Mouse (Mus musculus) gastrocnemius, postnatal 4 days (tissue): Measurements from ENCODE around the gene Prss33. TPM values are rescaled to one million over a fixed set of nuclear protein-coding genes. Genes with fewer than 3 reads are reported as not detected.

Experiments
- DNase-seq, 2 experiments: peaks; one replicate each; pipeline ENCODE4 v3.0.0; 2021 to 2022; ENCODE audit warnings: low spot score in 2 of 2, mixed read lengths in 2 of 2
- total RNA-seq, 2 experiments: library from RNA; stranded (reverse); gene quantifications; 2 replicates each; pipeline ENCODE4 v1.2.3; 2021

Prss33 gene
- total RNA-seq, 2 experiments from 2014 or later: not detected

DNA sequence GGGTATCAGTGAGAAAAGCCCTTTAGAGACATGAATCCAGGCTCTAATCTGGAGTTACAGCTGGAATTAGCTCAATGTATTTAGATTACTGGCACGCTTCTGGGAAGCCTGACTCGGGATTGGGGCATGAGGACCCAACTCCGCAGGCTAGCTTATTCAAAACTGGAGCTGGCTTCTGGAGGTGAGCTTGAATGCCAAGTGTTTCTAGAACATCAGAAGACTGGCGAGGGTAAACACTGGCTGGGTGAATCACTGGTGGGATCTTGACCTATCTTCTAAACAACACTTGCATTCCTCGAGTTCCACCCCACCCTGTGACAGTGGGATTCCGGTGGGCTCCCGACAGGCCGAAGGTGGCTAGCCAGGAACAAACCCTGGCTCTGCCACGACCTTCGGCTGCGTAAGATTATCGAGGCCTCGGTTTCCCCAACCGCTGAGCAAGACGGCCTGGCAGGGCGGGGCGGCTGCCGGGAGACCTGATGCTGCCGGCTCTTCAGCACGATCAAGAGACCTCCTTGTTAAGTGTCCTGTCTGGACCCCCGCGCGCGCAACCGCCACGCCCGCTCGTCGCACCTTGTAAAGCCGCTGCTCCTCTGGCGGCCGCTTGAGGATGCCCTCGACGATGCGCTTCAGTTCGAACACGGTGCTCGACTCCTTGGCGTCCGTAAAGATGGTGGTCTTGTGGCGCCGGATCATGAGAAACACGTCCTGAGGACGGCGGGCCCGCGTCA lies 7.4 kb downstream of the Prss33 start:
- peak in 1 of 2 experiments; percentile 54 for DNase-seq

DNA sequence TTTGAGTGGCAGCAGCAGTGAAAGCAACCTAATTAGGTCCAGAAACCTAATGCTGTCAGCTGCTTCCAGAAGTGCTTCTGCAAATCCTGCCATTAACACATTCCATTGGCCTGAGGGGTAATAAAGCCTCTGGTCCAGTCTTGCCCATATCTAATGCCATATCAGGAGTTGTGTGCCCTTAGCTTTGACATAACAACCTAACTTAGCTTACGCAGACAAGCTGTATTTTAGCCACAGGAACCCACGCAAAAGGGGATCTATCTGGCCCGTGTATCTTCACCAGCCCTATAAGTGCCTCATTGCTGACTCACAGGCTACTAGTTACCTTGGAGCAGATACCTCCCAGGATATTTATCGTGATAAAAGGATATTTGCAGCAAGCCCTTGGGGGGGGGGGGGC lies 10.3 kb downstream of the Prss33 start:
- DNase-seq: no peak

DNA sequence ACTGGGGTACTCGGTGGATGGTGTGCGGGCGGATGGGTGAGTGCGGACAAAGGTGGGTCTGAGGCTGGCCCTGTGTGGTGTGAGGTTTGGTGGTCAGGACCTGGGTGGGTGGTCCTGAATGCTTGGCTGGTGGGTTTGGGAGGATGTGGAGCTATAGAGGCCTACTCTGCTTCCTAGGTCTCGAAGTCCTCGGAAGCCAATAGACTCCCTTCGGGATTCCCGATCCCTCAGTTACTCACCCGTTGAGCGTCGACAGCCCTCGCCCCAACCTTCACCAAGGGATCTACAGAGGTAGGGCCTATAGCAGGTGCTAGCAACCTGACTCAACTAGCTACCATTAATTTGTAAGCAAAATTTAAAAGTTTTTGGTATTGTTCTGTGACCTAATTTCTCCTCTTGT lies 12.2 kb downstream of the Prss33 start:
- no peak for DNase-seq

DNA sequence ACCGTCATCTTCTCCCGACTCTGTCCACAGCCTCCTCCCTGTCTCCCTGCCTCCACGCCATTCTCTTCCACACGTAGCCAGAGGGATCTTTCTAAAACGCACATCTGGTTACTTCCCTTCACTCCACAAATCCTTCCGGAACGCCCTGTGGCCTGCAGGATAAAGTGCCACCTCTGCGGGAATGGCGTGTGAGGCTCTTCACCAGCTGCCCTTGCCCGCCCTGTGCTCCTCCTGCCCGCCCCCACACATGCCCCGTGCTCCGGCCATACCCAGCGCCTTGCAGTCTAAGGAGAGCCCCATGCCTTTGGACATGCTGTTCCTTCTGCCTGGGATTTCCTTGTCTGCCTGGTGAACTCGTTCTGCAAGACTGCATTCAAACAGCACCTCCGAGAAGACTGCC lies 12.8 kb downstream of the Prss33 start:
- no peak for DNase-seq

DNA sequence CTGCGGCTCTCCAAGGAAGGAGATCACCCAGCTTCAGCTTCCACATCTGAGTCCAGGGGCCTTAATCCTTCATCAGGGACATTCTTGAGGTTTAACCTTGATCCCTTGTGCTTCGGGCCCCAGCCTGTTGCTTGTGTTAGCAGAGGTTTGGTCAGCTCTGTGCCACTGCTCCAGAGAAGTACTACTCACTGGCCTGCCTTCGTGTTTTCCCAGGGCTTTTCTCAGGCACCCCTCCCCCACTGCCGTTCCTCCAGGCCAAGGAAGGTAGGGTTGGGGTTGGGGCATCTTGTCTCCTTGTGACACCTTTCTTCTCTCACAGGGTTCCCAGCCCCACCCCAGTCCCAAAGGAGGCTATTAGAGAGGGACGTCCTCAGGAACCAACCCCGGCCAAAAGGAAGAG lies 13.8 kb downstream of the Prss33 start:
- DNase-seq: no peak

DNA sequence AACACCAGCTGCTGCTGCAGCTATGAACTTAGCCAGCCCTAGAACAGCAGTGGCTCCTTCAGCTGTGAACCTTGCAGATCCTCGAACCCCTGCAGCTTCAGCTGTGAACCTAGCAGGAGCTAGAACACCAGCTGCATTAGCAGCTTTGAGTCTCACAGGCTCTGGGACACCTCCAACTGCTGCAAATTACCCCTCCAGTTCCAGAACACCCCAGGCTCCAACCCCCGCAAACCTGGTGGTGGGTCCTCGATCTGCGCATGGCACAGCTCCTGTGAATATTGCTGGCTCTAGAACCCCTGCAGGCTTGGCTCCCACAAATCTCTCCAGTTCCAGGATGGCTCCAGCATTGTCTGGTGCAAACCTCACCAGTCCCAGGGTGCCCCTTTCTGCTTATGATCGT lies 15.1 kb downstream of the Prss33 start:
- DNase-seq: no peak

DNA sequence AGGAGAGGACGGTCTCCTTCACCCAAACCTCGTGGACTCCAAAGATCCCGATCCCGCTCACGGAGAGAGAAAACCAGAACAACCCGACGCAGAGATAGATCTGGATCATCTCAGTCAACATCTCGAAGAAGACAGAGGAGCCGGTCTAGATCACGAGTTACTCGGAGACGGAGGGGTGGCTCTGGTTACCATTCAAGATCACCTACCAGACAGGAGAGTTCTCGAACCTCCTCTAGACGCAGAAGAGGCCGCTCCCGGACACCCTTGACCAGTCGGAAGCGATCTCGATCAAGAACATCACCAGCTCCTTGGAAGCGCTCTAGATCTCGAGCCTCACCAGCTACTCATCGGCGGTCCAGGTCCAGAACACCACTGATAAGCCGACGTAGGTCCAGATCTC lies 16.6 kb downstream of the Prss33 start:
- DNase-seq: no peak

DNA sequence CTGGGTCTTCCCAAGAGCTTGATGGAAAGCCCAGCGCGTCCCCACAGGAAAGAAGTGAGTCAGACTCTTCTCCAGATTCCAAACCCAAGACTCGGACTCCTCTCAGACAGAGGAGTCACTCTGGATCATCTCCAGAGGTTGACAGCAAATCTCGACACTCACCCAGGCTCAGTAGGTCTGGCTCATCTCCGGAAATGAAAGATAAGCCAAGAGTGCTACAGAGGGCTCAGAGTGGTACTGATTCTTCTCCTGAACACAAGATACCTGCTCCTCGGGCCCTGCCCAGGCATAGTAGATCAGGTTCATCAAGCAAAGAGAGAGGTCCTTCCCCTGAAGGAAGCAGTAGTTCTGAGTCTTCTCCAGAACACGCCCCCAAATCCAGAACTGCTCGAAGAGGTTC lies 17.3 kb downstream of the Prss33 start:
- no peak for DNase-seq

DNA sequence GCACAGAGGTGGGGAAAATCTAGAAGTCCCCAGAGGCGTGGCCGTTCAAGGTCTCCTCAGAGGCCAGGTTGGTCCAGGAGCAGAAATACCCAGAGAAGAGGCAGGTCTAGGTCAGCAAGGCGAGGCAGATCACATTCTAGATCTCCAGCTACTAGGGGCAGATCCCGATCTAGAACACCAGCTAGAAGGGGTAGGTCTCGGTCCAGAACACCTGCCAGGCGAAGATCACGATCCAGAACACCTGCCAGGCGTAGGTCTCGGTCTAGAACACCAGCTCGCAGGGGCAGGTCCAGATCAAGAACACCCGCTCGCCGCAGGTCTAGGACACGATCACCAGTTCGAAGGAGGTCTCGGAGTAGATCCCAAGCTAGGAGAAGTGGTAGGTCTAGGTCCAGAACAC lies 20.2 kb downstream of the Prss33 start:
- no peak for DNase-seq

DNA sequence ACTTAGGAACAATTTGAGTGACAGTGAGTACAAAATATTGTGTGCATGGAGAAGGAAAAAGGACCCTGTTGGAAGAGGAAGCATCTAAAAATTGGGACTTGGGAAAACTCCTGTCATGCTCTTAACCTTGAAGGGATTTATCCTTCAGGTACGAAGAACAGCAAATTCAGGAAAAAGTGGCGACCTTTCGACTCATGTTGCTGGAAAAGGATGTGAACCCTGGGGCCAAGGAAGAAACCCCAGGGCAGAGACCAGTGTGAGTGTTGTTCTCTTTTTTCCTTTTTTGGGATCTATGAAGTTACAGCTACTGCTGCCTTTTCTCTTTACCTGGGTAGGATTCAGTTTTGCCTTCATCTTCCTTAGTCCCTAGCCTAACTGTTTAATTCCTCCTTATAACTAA lies 27.9 kb downstream of the Prss33 start:
- no peak for DNase-seq

DNA sequence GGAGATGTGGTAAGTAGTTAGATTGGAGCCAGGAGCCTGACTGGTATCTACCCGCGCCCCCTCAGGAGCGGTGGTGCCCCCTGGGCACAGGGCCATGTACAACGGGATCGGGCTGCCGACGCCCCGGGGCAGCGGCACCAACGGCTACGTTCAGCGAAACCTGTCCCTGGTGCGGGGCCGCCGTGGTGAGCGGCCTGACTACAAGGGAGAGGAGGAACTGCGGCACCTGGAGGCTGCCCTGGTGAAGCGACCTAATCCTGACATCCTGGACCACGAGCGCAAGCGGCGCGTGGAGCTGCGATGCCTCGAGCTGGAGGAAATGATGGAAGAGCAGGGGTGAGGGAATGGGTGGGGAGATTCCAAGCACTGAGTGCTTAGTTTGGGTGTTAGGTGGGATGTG lies 29.0 kb downstream of the Prss33 start:
- no peak for DNase-seq

DNA sequence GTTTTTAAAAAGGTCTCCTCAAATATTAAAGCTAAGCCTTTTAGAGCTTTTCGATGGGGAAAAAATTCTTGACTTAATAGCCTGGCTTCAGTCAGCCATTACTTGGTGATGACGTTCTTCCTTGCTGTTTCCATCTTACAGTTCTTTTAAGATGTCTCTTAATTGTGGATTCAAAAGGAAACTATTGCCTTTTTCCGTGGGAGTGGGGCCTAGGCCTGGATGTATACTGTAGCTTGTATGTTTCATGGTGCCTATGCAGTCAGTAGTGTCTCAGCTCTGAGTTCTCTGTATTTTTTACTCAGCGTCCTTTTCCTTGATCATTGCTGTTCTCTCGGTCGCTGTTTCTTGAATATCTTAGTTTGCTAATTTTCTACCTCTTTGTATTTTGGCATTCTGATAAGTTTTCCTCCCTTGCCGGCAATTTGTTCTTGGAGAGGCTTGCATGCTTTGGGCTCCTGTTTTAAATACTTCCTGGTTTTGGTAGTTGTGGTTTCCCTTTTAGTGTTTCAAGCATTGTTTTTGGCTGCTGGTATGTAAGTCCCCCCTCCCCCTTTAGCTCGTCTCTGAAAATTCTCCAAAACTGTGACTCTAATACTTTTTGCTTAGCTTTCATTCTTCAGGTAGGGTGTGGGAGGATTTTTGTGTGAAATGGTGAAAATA lies 31.3 kb downstream of the Prss33 start:
- DNase-seq: no peak

DNA sequence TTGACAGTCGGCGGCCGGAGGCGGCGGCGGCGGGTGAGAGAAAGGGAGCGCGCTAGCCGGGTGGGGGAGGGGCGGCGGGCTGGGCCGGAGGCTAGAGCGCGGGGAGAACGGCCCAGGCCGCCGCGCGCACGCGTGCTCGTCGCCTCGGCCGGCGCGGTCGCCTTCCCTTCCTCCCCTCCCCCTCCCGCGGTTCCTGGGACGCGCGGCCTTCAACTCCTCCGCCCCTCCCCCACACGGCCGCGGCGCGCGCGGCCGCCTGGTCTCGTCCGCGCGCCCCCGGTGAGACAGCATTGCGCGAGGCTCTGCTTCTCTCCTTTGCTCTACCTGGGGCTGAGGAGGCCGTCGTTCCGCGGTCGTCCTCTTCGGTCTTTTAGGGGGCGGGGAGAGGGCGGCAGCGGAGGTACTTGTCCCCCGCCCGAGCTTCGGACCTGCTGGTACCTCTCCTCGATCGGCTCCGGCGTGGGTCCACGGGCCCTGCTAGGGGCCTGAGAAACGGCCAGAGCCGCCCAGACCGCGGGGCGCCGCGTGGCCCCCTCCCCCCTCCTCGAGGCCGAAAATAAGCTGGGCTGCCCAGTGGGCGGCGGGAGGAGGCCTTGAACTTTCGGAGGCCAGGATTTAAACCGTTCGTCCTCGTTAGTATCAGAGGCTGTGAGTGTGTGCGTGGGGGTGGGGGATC lies 32.4 kb downstream of the Prss33 start:
- DNase-seq: peak; percentile 64 to 83

DNA sequence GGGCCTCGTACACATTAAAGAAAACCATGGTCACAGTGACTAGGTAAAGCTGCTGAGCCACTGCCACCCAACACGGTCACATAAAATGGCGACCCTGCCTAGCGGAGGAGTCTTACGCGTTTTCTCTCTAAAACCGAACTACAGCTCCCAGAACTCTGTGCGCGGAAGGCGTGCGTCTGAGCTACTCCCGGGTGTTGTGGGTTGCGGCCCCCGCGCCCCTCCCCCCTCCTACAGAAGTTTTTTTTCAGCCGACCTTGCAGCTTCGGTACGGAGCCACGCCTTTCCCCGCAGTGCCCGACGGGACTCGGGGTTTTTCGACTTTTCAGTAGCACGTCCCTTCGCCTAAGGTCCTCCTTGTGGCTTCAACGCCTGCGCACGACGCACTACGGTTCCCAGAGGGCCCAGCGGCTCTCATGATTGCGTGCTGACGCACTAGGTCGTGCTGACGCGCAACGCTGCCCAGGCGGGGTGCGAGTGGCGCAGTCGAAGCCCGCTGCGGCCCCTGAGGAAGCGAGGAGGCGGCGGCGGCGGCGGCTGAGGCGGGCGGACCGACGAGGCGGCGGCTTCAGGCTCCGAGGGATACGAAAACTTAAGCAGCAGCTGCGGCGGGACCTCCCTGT lies 33.0 kb downstream of the Prss33 start:
- DNase-seq: peak; percentile 91 to 97

DNA sequence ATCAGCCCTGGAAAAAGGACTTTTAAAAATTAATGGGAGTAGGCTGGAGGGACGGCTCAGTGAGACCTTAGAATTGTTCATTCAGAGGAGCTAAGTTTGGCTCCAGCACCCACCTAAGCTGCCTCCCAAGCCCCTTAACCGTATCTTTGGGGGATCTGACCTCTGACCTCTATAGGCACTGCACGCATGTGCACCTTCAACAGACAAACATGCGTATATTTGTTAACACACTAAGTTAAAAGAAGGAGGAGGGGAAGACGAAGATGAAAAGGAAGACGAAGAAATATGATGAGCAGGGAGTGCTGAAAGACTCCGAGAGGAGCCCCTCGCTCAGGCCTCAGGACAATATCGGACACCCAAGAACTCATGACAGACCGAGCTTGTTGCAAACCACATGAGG lies 34.2 kb downstream of the Prss33 start:
- no peak for DNase-seq

DNA sequence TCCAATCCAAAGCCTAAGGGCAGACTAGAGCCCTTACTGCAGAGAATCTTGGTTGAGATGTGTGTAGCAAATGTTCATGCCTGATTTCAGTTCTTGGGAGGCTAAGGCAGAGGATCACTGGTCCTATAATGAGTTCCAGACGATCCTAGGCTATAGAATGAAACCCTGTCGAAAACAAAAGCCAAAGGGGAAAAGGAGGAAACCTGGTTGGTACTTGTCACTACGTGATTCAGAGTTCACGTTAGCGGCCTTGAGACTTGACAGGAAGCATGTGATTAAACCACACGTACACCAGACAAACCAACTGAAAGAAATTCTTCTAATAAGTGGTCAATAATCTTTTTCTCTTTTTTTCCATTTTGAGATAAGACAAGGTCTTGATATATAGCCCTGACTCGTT lies 38.5 kb downstream of the Prss33 start:
- no peak for DNase-seq

DNA sequence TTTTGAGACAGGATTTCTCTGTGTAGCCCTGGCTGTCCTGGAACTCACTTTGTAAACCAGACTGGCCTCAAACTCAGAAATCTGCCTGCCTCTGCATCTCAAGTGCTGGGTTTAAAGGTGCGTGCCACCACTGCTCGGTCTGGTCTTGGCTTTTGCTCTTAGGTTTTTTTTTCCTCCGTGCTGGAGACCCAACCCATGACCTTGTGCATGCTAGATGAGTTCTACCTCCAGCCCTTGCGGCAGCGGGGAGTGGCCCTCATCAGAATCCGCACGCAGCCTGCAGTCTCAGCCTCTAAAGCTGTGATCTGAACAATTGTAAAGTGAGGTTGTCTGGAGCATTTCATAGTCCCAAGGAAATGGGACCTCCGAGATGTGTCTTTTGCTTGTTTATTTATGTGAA lies 40.5 kb downstream of the Prss33 start:
- DNase-seq: no peak

DNA sequence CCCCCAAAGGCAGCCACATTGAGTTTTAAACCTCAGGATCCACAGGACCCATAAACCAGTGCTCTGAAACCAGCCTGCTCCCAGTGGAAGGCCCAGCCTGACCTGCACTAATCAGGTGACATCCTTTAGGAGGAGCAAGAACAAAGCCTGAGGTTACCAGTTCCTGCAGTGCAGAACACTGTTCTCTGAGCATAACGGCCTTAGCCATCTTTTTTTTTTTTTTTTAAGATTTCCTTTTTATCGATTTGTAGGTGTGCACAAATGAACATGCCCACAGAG lies 44.8 kb downstream of the Prss33 start:
- DNase-seq: no peak

DNA sequence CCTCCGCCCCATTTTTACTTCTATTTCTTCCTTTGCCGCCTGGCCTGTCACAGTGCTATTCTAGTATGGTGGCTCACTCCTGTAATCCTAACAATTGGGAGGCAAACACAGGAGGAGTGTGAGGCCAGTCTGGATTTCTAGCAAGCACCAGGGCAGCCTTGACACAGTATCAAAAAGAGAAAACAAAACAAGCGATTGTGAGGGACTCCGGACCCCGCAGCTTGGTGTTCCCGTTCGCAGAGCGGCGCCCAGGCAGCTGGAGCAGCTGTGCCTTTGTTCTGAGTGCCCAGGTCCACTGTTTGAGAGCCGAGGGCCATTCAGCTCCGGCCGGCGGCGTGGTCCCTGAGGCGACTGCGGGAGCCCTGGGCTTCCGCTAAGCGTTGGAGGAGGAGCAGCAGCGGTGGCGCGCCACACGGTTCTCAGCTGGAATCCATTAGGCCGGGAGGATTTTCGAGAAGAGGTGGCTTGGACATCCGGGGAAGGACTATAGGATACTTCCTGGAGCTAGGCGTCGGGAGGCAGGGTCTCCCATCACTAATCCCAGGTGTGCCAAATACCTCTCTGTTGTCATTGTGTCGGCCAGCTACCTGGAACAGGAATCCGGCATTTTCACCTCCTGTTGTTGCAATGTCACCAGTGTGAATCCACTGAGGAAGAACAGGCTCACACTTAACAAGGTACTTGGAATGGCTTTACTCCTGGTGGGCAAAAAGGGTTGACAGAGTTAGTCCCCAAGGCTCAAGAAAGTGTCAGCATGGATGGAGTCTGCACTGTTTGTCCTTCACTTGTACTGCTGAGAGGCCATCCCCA lies 45.4 kb downstream of the Prss33 start, which contains the start of gene Srrm2:
TSS of gene Srrm2 (plus strand) at position 264 of the 810 bp plus-strand sequence.
- DNase-seq: peak; percentile 46 to 70

DNA sequence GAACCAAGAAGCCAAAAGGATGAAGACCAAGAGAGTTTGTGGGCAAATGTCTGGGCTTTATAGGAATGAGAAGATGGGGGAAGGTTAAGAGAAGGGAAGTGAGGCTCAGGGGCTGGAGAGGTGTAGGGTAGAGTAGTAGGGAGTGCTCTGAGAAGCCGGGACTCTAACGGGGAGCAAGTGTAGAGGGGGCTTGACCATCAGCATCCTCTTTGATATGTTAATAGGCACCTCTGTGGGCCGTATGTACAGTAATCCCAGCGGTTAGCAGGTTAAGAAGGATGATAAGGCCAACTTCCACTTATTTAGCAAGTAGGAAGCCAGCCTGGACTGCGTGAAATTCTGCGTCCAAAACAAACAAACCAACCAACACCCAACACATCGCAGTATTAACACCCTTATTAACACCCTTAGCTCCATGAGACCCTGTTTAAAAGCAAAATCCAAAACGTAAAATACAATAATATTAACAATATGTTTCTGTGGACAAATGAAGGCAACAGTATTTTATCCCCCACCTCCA lies 46.0 kb downstream of the Prss33 start:
- no peak for DNase-seq

DNA sequence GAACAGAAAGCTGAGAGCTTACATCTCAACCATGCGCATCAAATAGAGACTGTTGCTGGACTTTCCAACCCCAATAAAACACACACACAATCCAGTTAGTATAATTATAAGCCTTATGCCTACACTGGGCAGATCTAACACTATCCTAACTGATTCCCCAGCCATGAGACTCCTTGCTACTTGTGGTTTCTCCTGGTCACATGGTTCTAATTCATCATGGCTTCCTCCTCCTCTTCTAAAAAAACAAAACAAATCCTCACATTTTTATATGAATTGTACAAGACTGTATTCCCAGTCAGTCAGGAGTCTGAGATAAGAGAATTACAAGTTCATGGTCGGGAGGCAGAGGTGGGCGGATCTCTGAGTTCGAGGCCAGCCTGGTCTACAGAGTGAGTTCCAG lies 46.9 kb downstream of the Prss33 start:
- DNase-seq: no peak
